Mouse (Mus musculus) lung, postnatal 0 days (tissue): ENCODE measurements at regions not wholly inside any gene's neighbourhood (a gene's known extent, or its start where the extent isn't known, plus 50 kb on each side); places are given as distances from the start of the nearest gene placed in this dataset.
A peak's percentile ranks its signal among the peaks of the same experiment; 100 is the strongest.

Source experiments
- ATAC-seq: fragments of 200-750 bp; cut with Nextera tagmentation; 2 replicates; pipeline ENCODE4 v1.8.0; 2017; ENCODE audit warnings: moderate library complexity
- DNase-seq: peaks from one replicate; pipeline ENCODE4 v3.0.0-alpha.2; 2016; ENCODE audit warnings: low spot score
- H3K27ac ChIP-seq: fragments of 300-500 bp; sonication (generic); 2 replicates; pipeline ENCODE4 v1.5.1; 2014; ENCODE audit warnings: antibody characterized with exemption, mild to moderate bottlenecking, low read length, mixed read lengths
- H3K27me3 ChIP-seq: fragments of 300-500 bp; sonication (generic); replicated peaks from 2 replicates; pipeline ENCODE4 v1.6.1; 2014; ENCODE audit warnings: low read length, mixed read lengths; ENCODE audit not compliant: insufficient read depth
- H3K36me3 ChIP-seq: fragments of 300-500 bp; sonication (generic); 2 replicates; pipeline ENCODE4 v1.6.1; 2014; ENCODE audit warnings: low read length, mixed read lengths; ENCODE audit not compliant: insufficient read depth
- H3K4me1 ChIP-seq: fragments of 300-500 bp; sonication (generic); 2 replicates; pipeline ENCODE4 v1.6.1; 2014; ENCODE audit warnings: antibody characterized with exemption, low read depth, low read length, mixed read lengths; ENCODE audit not compliant: insufficient read depth
- H3K4me2 ChIP-seq: fragments of 300-500 bp; sonication (generic); replicated peaks from 2 replicates; pipeline ENCODE4 v1.6.1; 2014; ENCODE audit warnings: low read depth, mild to moderate bottlenecking, low read length, moderate library complexity, mixed read lengths
- H3K4me3 ChIP-seq: fragments of 300-500 bp; sonication (generic); 2 replicates; pipeline ENCODE4 v1.5.1; 2014; ENCODE audit warnings: low read depth, low read length
- H3K9ac ChIP-seq: fragments of 300-500 bp; sonication (generic); replicated peaks from 2 replicates; pipeline ENCODE4 v1.6.1; 2014; ENCODE audit warnings: low read depth, mild to moderate bottlenecking
- H3K9me3 ChIP-seq: fragments of 300-500 bp; sonication (generic); 2 replicates; pipeline ENCODE4 v1.6.1; 2016; ENCODE audit warnings: low read length, mixed read lengths
- CTCF ChIP-seq: IDR thresholded peaks from 2 replicates; pipeline ENCODE4 v1.5.1; 2016; ENCODE audit warnings: antibody characterized with exemption, mild to moderate bottlenecking
- EP300 ChIP-seq: IDR thresholded peaks from 2 replicates; pipeline ENCODE4 v1.6.1; 2016; ENCODE audit warnings: antibody characterized with exemption, mild to moderate bottlenecking, control low read depth
- WGBS: fragments of 180-500 bp; shearing (Covaris S2); extraction: QIAGEN DNeasy Blood & Tissue Kit; methylation state at CpG from one replicate; pipeline ENCODE4 v1.1.7; 2014; 5-methylcytosine and 5-hydroxymethylcytosine counted together

DNA sequence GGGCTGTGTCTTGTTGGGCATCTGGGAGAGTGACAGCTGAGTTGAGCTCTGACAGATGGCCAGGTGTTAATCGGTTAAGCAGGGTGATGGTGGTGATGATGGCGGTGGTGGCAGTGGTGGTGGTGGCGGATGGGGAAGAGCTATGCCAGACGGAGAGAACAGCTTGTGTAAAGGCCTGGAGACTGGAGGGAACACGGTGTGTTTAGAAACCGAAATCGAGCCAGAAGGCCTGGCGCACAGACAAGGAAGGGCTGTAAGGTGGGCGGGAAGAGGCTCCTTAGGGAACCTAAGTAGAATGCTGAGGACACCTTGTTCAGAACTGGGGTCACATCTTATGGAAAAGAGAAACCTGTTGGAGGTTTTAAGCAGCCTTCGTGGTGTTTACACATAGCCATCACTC lies 698.5 kb downstream of the Hs3st4 start:
- Histone ChIP-seq H3K9ac (no peak overlapping the region), H3K4me1 (no peaks in the 10 kb centered on the region), H3K4me2 (no peak overlapping the region), H3K27me3 (no peaks in the 10 kb centered on the region), H3K9me3 (no peaks in the 10 kb centered on the region), H3K27ac (no peak overlapping the region), H3K4me3 (no peak overlapping the region), H3K36me3 (no peaks in the 10 kb centered on the region)
- DNase-seq (no peak), ATAC-seq (no peak)
- 75% methylated on average over 10 of the region's 10 CpGs for WGBS
- TF ChIP-seq EP300 (no peak), CTCF (no peak)

DNA sequence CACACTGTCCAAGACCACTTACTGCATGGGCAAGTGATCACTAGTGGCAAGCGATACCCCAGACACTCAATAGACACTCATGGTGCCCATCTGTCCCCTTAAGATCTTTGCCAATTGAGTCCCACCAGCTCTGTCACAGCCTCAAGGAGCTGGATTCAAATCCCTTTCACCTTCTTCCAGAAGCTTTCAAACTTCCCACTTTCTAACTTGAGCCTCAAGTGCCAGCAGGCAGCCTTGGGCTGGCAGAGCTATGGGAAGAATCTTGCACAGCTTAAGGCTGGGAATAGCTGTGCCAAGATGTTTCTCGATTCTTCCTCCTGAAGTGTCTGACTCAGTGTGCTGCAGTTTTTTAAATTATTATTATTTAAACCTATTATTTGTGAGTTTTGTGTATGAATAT lies 699.2 kb downstream of the Hs3st4 start:
- H3K9ac ChIP-seq = no peak overlapping the region
- H3K4me3 ChIP-seq = no peak overlapping the region
- H3K27ac ChIP-seq = no peak overlapping the region
- TF ChIP-seq EP300 (no peak), CTCF (no peak)
- no peaks in the 10 kb centered on the region for H3K4me1 ChIP-seq
- DNase-seq (no peak), ATAC-seq (no peak)
- H3K9me3 ChIP-seq = no peaks in the 10 kb centered on the region
- H3K4me2 ChIP-seq = no peak overlapping the region
- no peaks in the 10 kb centered on the region for H3K27me3 ChIP-seq
- WGBS = 77% methylated on average over 2 of the region's 2 CpGs
- no peaks in the 10 kb centered on the region for H3K36me3 ChIP-seq

DNA sequence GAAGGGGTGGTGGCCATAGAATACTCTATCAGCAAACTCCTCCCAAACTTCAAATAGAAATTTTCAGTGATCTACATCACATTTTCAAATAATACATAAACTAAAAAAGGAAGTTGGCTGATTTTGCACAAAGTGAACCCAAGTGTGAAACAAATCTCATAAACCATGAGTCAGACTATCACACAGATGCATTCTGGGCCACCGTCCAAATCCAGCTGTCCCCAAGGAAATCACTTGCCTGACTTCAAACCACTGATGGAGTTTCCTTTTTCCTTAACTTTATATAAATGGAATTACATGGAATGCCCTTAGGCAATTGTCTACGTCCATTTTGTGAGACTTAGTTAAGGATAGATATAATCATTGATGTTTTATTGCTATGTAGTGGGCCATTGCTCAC lies 702.8 kb downstream of the Hs3st4 start:
- H3K27me3 ChIP-seq = no peaks in the 10 kb centered on the region
- WGBS = 47% methylated on average over 2 of the region's 2 CpGs
- DNase-seq = peak; percentile 11
- H3K9ac ChIP-seq = no peak overlapping the region
- no peak overlapping the region for H3K27ac ChIP-seq
- H3K4me2 ChIP-seq = no peak overlapping the region
- no peaks in the 10 kb centered on the region for H3K9me3 ChIP-seq
- H3K4me3 ChIP-seq = no peak overlapping the region
- no peak for TF ChIP-seq EP300
- TF ChIP-seq CTCF = no peak
- ATAC-seq = no peak
- H3K36me3 ChIP-seq = no peaks in the 10 kb centered on the region
- no peaks in the 10 kb centered on the region for H3K4me1 ChIP-seq

DNA sequence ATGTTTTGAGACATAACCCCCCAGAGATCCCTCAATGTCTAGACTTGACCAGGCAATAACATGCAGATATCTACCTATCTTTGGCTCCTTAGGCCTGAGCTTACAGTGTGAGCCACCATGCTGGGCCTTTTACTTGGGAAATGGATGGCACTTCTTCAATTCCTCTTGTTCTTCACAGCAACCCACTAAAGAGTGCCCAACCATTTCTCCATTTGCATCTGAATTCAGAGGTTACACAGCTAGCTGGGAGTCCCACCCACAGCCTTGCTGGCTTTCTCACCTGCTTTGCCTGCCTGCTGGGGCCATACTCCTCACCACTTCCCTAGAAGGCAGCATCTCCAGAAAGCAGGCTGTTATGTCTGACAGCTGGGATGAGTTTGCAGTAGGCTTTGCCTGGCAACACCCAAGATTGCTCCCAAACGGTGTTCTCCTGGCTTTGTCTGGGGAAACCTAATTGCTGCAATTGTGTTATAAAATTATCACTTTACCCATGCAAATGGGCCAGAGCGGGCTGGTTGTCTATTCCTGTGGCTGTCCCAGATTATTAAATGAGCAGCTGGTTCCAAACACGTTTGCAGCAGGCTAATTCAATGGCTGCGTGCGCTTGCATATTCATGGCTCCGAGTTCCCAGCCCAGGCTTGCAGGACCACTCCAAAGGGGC lies 721.6 kb downstream of the Hs3st4 start:
- no peaks in the 10 kb centered on the region for H3K9me3 ChIP-seq
- no peaks in the 10 kb centered on the region for H3K36me3 ChIP-seq
- no peak overlapping the region for H3K9ac ChIP-seq
- H3K4me1 ChIP-seq = no peaks in the 10 kb centered on the region
- no peak overlapping the region for H3K4me3 ChIP-seq
- ATAC-seq (no peak), DNase-seq (no peak)
- no peak overlapping the region for H3K4me2 ChIP-seq
- WGBS = 29% methylated on average over 6 of the region's 6 CpGs
- no peaks in the 10 kb centered on the region for H3K27me3 ChIP-seq
- TF ChIP-seq CTCF (no peak), EP300 (no peak)
- no peak overlapping the region for H3K27ac ChIP-seq

DNA sequence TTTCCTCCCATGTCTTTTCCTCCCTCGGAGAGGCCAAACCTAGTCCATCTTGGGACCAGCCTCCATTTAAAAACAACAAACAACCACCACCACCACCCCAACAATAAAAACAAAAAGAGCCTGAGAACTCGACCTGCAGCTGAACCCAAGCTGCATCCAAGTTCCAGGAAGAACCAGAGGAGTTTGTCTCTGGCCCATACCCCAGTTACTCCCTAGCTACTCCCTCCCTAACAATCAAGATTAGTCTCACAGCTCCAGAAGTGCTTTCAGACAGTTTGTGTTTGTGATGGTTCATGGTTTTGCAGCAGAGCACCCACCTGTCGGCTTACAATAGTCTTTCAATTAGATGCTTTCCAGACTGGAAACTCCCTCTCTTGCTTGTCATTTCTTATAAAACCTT lies 724.5 kb downstream of the Hs3st4 start:
- Histone ChIP-seq H3K4me2 (no peak overlapping the region), H3K4me3 (no peak overlapping the region), H3K27ac (no peak overlapping the region), H3K9me3 (no peaks in the 10 kb centered on the region), H3K27me3 (no peaks in the 10 kb centered on the region), H3K4me1 (no peaks in the 10 kb centered on the region), H3K9ac (no peak overlapping the region), H3K36me3 (no peaks in the 10 kb centered on the region)
- no peak for TF ChIP-seq CTCF
- TF ChIP-seq EP300 = no peak
- 30% methylated on average over 3 of the region's 3 CpGs for WGBS
- no peak for DNase-seq
- ATAC-seq = no peak

DNA sequence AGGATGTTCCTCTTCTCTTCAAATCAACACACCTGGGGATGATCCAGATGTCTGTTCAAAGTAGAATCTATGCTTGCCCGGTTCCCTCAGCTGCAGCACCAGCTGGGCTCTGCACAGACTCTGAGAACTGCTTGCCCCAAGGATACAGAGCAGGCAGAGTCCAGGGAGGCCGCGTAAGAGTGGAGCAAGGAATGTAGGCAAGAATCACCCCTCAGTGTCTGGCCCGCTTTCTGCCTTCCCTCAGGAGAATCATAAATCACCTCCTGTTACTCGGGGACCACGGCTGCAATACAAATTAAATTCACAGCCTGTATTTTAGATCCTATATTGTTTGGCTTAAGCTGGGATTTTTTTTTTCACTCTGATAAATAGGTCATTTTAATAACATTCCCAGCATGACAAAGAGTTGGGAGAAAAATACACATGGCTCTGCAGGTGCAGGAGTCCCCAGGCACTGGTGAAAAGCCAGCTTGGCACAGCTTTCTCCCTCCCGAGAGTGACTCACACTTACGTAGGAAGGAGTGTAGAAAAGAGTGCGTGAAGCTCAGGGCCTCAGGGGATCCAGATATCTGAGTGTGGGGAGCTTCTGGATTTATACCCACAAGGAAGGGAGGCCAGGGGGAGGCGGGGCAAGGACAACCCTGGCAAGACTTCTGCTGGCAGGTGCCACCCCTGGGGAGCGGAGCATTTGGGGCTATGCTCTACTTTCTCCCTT lies 726.3 kb downstream of the Hs3st4 start:
- no peak overlapping the region for H3K4me2 ChIP-seq
- 50% methylated on average over 11 of the region's 11 CpGs for WGBS
- no peak overlapping the region for H3K4me3 ChIP-seq
- no peaks in the 10 kb centered on the region for H3K9me3 ChIP-seq
- no peak for TF ChIP-seq CTCF
- no peak for TF ChIP-seq EP300
- no peaks in the 10 kb centered on the region for H3K36me3 ChIP-seq
- no peaks in the 10 kb centered on the region for H3K4me1 ChIP-seq
- DNase-seq (no peak), ATAC-seq (no peak)
- H3K27ac ChIP-seq = no peak overlapping the region
- H3K9ac ChIP-seq = no peak overlapping the region
- H3K27me3 ChIP-seq = no peaks in the 10 kb centered on the region
